Comparison of ENCODE assay signal across 15 mouse cellular contexts in genomic region chr5:27271336-27271735, GRCm38 (mm10).
"Had no signal": no experiment of that assay in that cellular context is flagged by ENCODE, and none has a peak within 500 bp of the region (broad histone marks: within the 10 kb centered on the region; RNA-seq: fewer than 3 reads in every experiment).

No protein-coding gene starts in this region.

- H3K27me3 ChIP-seq: limb, embryonic 12.5 days; liver, embryonic 13.5 days; lung, embryonic 15.5 days; megakaryocyte, embryonic 14.5 days; midbrain, embryonic 15.5 days; neural tube, embryonic 13.5 days had no signal

- DNase-seq: kidney, adult 2 months; kidney, postnatal 25 days; liver; liver, embryonic 13.5 days; liver, postnatal 0 days; lung, postnatal 14 days; right cerebral cortex, postnatal 14 days; thymus, postnatal 25 days had no signal

- H3K4me1 ChIP-seq: limb, embryonic 12.5 days; liver, embryonic 13.5 days; lung, embryonic 15.5 days; megakaryocyte, embryonic 14.5 days had no signal

- H3K27ac ChIP-seq: left cerebral cortex, adult 2 months; limb, embryonic 12.5 days; liver, embryonic 13.5 days; lung, embryonic 15.5 days; macrophage; midbrain, embryonic 15.5 days; neural tube, embryonic 13.5 days had no signal

- H3K4me3 ChIP-seq: left cerebral cortex, adult 2 months; limb, embryonic 12.5 days; liver, embryonic 13.5 days; lung, embryonic 15.5 days; megakaryocyte, embryonic 14.5 days; midbrain, embryonic 15.5 days; neural tube, embryonic 13.5 days had no signal
